Mouse (Mus musculus): ENCODE measurements at regions not wholly inside any gene's neighbourhood (a gene's known extent, or its start where the extent isn't known, plus 50 kb on each side); places are given as distances from the start of the nearest gene placed in this dataset.

DNA sequence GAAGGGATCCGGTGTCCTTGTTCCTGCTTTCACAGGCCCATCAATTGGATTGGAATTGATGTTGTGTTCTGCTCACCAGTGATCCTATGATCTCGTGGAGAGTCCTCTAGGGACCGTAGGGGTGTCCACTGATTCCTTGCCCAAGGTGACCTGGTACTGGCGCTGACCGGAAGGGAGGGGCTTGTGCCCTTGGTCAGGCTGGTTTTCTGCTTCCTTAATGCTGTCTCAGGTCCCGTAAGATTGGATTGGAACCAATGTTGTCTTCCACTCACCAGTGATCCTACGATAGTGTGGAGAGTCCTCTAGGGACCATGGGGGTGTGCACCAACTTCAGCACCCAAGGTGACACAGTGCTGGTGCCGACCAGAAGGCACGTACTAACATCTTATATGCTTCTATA lies 324.9 kb upstream of the Ptchd4 start:
- DNase-seq (ENCODE audit: low spot score in 2 of 2), result no peak

DNA sequence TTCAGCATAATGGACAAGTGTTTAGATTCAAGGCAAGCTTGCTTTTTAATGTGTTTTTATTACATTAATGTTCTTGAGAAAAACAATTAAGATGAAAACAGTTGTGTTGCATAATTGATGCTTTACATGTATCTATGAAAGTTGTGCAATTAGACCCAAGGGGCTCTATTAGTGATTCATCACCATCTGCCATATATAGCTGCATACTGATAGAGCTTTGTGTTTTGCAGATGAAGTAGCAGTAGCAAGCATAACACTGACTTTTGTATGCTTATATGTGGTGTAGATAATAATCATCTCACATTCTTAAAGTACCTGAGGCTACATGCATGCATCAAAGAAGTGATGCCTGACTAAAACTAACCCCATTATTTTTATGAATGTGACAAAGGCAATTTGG lies 307.3 kb upstream of the Ptchd4 start:
- DNase-seq (ENCODE audit: low spot score in 2 of 2), result no peak

DNA sequence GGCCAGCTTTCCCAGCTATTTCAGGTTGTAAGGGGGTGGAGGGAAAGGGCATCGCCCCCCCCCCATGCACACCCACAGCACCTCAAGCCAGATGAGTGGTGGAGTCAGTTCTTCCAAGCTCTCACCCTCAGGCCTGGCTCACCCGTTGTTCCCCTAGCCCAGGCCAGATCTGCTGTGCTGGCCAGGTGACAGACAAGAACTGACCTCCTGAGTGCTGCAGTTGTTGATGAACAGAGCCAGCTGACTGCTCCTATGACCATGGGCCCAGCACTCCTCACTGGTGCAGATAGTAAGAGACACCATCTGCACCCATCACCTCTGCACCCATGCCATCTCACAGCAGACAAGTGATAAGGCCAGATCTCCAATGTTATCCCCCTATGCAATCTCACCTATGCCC lies 291.5 kb upstream of the Ptchd4 start:
- DNase-seq (ENCODE audit: low spot score in 2 of 2), result no peak

DNA sequence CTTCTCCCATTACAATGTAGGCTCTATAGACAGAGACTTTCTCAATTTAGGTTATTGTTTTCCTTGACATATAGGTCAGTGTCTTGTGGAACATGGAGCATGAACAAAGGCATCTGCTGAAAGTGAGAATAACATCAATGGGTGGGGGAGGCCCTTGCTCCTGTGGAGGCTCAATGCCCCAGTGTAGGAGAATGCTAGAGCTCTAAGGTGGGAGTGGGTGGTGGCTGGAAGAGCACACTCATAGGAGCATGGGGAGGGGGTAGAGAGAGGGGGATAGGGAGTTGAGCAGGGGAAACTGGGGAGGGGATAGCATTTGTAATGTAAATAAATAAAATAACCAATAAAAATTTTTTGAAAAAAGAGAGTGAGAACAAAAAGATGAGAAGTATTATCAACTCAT lies 288.5 kb upstream of the Ptchd4 start:
- no peak for DNase-seq (ENCODE audit: low spot score in 2 of 2)

DNA sequence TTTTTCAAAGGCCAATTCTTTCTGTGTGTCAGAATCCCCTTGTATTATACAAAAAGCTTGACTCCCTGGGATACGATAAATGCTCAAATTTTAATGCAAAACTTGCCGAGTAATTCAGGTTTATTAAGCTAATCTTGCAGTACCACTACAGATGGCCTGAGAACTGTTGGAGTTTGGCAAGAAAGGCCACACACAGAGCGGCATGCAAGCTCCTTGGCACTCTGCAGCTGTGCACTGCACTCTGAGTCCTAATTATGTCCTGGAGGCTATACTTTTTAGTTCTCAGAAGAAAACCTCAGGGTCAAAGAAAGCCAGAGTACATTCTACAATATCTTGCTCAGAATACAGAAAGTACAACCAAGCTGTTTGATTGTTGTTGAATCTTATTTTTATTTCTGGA lies 286.3 kb upstream of the Ptchd4 start:
- no peak for DNase-seq (ENCODE audit: low spot score in 2 of 2)

DNA sequence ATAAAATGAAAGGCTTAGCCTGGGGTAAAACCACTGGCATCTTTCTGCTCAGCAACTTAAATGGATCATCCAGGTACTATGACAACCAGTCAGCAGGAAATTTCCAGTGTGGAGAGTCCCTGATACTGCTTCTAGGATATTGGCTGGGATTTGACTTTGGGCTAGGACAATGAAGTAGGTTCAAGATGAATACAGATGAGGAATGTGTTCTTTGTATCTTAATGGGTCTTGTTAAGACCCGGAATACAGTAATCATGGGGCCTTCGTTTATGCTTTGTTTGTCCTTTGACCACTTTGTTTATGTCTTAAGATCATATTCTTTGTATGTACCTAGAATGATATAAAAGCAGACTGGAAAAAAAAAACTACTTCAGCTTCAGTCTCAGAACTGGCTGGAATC lies 278.7 kb upstream of the Ptchd4 start:
- no peak for DNase-seq (ENCODE audit: low spot score in 2 of 2)

DNA sequence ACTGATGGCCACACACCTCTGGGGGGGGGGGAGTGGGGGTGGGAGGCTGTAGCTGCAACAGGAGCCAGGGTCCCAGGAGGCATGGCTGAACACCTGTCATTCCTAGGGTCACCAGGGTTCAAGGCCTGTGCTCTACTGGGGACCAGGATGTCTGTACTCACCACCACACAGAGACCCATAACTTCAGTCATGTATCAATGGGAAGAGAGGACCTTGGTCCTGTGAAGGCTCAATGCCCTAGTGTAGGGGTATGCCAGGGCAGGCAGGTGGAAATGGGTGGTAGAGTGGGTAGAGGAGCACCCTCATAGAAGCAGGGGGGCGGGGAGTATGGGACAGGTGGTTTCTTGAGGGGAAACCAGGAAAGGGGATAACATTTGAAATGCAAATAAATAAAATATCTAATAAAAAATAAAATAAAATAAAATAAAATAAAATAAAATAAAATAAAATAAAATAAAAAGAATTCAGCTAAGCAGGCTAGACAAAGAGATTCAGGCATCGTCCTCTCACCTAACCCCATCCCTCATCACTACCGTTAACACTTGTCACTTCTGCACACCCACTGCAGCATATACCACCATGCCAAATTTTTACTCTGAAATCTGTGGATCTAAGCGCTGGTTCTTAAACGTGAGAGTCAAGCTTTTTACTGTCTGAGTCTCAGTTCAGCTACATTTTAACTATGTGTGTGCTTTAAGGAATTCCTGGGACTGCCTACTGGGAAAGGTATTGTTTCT lies 265.8 kb upstream of the Ptchd4 start:
- no peak for DNase-seq (ENCODE audit: low spot score in 2 of 2)

DNA sequence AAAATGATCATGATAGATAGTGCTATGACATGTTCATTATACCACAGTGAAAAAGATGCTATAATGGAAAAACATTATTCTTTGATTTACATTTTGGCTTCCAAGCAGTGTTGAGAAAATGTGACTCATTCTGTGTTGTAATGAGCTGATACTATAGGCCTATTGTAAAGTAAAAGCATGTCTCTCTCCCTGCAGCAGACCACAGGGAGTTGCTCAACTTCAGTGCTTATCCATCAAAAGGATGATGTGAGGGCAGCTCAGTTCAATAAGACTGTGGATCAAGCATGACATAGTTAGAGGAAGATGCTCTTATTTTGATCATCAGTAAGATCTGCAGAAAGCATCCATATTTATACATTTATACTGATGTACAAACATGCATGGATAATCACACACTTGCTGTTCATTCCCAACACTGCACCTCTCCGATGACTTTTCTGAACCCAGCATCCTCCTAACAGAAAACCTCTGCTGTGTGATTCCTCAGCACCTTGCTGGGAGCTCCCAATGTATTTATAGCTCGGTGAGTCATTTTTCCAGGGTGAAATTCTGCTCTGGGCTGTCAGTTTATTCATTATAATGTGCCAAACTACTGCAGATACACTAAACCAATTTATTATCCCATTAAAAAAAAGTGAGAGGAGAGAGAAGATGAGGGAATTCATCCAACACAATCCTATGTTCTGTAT lies 224.8 kb upstream of the Ptchd4 start:
- DNase-seq (ENCODE audit: low spot score in 2 of 2), result no peak

DNA sequence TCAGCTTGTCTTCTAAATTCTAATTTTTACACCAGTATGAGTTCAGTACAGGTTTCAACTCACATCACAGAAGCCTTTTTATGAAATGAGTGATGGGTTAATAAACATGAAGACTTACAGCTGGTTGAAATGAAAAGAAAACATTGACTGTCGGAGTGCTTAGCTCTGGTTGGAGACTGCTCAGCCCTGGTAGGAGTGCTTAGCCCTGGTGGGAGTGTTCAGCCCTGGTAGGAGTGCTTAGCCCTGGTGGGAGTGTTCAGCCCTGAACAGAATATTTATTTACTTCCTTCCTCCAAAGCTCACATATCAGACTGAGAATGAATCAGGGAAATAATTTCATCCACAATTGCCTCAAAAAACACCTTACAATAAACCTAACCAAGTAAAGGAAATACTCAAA lies 202.1 kb upstream of the Ptchd4 start:
- DNase-seq (ENCODE audit: low spot score in 2 of 2), result no peak

DNA sequence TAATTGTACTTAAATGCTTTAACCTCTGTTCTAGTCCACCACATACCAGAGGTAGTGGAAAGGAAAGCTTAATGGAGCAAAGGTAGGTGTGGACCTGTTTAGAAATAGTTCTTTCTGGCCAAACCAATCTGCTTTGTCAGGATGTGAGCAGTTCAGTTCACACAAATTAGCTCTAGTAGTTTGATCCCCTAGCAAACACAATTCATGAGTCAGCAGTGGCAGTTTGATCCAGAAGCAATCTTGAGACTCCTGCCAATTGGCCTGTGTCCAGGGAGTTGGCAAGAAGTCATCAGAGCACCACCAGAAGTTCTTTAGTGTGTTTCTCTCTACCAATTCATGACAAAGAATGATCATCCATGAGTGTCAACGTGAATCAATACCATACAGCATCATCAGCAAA lies 195.0 kb upstream of the Ptchd4 start:
- peak in 1 of 2 experiments; percentile 52 for DNase-seq (ENCODE audit: low spot score in 2 of 2)

DNA sequence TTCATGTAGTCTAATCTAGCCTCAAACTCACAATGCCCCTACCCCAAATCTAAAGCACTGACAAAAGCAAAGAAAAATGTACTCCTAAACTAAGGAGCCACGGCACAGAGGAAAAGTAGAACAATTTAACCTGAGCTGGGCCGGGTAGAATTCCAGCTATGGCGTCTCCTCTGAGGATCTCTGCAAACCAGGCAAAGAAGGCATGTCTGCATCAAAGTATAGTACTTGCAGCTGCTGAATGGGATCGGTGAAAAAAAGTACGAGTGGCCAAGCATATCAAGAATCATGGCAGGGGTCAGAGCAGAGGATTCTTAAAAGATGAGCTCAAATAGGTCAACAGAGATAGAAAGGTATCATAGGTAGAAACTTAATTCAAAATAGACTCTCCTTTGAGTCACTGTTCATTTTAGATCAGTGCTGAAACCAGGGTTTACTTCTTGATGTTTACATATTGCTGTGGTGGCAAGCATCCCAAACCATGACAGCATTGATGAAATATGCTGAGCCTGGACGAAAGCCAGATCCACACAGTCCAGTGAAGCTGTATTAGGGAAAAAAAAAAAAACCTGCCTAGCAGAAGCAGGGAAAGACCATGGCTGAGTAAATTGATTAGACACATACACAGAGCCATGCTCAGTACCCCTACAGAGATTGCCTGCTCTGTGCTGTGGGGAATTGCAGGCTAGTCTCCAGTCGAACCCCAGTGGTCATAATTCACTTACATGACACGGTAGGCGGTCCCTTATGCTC lies 189.1 kb upstream of the Ptchd4 start:
- DNase-seq (ENCODE audit: low spot score in 2 of 2), result peak in 1 of 2 experiments; percentile 66

DNA sequence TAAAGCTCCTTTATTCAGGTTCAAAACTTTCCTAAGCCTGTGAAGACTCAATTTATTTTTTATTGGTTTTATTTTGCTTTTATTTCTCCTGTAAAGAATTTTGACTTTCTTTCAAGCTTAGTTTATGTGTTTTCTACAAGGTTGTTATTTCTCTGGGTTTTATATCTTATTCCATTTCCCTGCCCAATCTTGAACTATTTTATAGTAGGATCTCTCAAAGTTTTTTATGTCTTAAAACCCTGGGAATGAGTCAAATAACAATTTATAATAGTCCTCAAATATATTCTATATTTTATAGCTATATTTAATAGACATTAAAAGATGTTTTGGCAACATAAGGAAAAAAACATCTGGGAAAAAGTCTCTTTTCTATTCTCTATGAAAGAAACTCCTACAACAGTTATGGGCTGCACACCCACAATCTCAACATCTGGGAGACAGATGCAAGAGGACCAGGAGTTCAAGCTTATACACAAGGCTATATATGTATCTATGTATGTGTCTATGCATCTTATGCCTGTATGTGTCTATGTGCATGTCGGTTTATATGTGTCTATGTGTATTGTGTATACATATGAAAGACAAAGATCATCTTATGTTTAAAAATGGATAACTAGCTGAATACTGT lies 146.2 kb upstream of the Ptchd4 start:
- no peak for DNase-seq (ENCODE audit: low spot score in 2 of 2)

DNA sequence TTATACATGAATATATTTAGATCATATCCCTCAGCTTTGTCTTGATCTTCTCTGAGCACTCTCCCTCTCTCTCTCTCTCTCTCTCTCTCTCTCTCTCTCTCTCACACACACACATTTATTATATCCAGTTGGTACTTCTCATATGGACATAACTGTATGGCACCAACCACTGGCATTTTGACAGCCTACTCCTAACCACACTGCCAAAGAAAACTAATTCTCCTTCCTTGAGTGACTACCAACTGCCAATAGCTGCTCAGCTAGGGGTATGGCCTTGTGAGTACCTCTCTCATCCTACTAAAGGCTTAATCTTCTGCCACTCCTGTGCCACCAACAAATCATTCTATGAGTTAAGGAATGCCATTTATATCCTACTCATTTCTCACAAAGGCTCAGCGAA lies 127.2 kb upstream of the Ptchd4 start:
- DNase-seq (ENCODE audit: low spot score in 2 of 2), result no peak

DNA sequence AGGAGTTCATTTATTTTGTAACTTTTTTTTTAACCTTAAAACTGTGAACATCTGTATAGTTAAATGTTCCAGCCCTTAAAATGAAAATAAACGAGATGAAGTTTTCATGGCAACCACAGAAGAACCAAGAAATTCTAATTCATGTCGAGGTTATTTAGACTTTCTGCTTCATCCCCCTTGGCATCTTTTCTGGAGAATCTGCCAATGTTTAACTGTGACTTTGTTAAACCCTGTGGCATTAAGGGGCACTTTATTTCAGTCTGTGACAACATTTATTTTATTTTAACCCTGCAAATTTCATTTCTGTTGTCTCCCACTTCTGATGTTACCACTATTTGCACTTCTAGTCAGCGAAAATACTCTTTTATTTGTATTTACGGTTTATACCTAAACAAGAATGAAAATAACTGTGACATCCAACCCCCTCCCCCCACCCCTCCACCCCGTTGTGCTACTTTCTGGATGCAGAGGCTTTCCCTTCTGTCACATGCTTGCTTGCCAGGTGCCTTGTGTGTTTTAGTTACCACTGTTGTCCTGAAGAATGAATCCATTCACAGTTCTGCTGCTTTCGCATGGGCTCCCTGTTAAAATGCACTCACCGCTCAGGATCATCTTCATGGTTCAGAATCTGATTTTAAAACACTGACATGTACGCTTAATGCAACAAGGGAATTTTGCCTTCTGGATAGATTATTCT lies 125.4 kb upstream of the Ptchd4 start:
- peak in 1 of 2 experiments; percentile 38 for DNase-seq (ENCODE audit: low spot score in 2 of 2)

Data from cerebellum, postnatal 4 days (tissue).